Mouse (Mus musculus) urinary bladder, adult 2 months (tissue): ENCODE results near the gene Tctn1. TPM values are rescaled to one million over a fixed set of nuclear protein-coding genes. Genes with fewer than 3 reads are reported as not detected.

Source experiments
- DNase-seq: peaks from one replicate; pipeline ENCODE4 v3.0.0; 2022; ENCODE audit warnings: low spot score
- polyA plus RNA-seq: library from polyadenylated mRNA; depleted of rRNA; stranded (reverse); fragments of >200 nt; gene quantifications from 2 replicates; pipeline ENCODE4 v1.2.3, GENCODE M21; 2012; rRNA removed

The Tctn1 gene
- polyA plus RNA-seq = 15.6 and 17.7 TPM in 2 replicates

GRCm38 (mm10) chr5:122263933-122264905, at the start of gene Tctn1:
Gene Tctn1 (minus strand): TSS chr5:122264460.
- peak; percentile 59 for DNase-seq

GRCm38 (mm10) chr5:122312942-122313684, 48.9 kb upstream of the Tctn1 start:
- DNase-seq = no peak

- no peak for DNase-seq
Measured at GRCm38 (mm10) chr5:122312346-122312745, 48.1 kb upstream of the Tctn1 start.

- no peak for DNase-seq
Measured at GRCm38 (mm10) chr5:122311692-122312091, 47.4 kb upstream of the Tctn1 start.

GRCm38 (mm10) chr5:122310699-122311098, 46.4 kb upstream of the Tctn1 start:
- DNase-seq = no peak

- DNase-seq = no peak
Measured at GRCm38 (mm10) chr5:122306536-122306935, 42.3 kb upstream of the Tctn1 start.

- DNase-seq = no peak
Measured at GRCm38 (mm10) chr5:122305472-122305871, 41.2 kb upstream of the Tctn1 start.

GRCm38 (mm10) chr5:122304541-122304940, 40.3 kb upstream of the Tctn1 start:
- DNase-seq = no peak

GRCm38 (mm10) chr5:122303937-122304336, 39.7 kb upstream of the Tctn1 start:
- no peak for DNase-seq

- DNase-seq = no peak
Measured at GRCm38 (mm10) chr5:122302810-122303745, 38.8 kb upstream of the Tctn1 start.

GRCm38 (mm10) chr5:122300071-122300518, 35.8 kb upstream of the Tctn1 start:
- no peak for DNase-seq

GRCm38 (mm10) chr5:122295113-122295935, 31.1 kb upstream of the Tctn1 start:
- no peak for DNase-seq

GRCm38 (mm10) chr5:122294219-122294735, 30.0 kb upstream of the Tctn1 start:
- no peak for DNase-seq

- no peak for DNase-seq
Measured at GRCm38 (mm10) chr5:122293131-122293530, 28.9 kb upstream of the Tctn1 start.

- no peak for DNase-seq
Measured at GRCm38 (mm10) chr5:122291553-122292339, 27.5 kb upstream of the Tctn1 start.

GRCm38 (mm10) chr5:122291149-122291548, 26.9 kb upstream of the Tctn1 start:
- DNase-seq = no peak

GRCm38 (mm10) chr5:122288147-122288811, 24.0 kb upstream of the Tctn1 start:
- DNase-seq = no peak

GRCm38 (mm10) chr5:122287026-122287425, 22.8 kb upstream of the Tctn1 start:
- no peak for DNase-seq

GRCm38 (mm10) chr5:122286191-122286590, 21.9 kb upstream of the Tctn1 start:
- no peak for DNase-seq
